Mouse (Mus musculus) forebrain, embryonic 11.5 days (tissue): ENCODE results near the gene Mapre3. TPM values are rescaled to one million over a fixed set of nuclear protein-coding genes. Genes with fewer than 3 reads are reported as not detected.

ENCODE experiments used
- ATAC-seq: fragments of 200-750 bp; cut with Nextera tagmentation; replicated peaks from 2 replicates; pipeline ENCODE4 v1.8.0; 2017; ENCODE audit warnings: moderate TSS enrichment; ENCODE audit not compliant: low FRiP score
- DNase-seq: peaks from one replicate; pipeline ENCODE4 v3.0.0-alpha.2; 2017; ENCODE audit warnings: low spot score
- H3K27ac ChIP-seq: fragments of 300-500 bp; sonication (generic); 2 replicates; pipeline ENCODE4 v1.5.1; 2014; ENCODE audit warnings: low read depth, low read length
- H3K27me3 ChIP-seq: fragments of 300-500 bp; sonication (generic); 2 replicates; pipeline ENCODE4 v1.6.1; 2014; ENCODE audit warnings: mild to moderate bottlenecking, low read length, mixed read lengths; ENCODE audit not compliant: control insufficient read depth, insufficient read depth
- H3K36me3 ChIP-seq: fragments of 300-500 bp; sonication (generic); 2 replicates; pipeline ENCODE4 v1.6.1; 2014; ENCODE audit warnings: mild to moderate bottlenecking, low read length, moderate library complexity, mixed read lengths; ENCODE audit not compliant: control insufficient read depth, insufficient read depth
- H3K4me1 ChIP-seq: fragments of 300-500 bp; sonication (generic); replicated peaks from 2 replicates; pipeline ENCODE4 v1.6.1; 2014; ENCODE audit warnings: low read length, mixed read lengths; ENCODE audit not compliant: control insufficient read depth, insufficient read depth
- H3K4me2 ChIP-seq: fragments of 300-500 bp; sonication (generic); 2 replicates; pipeline ENCODE4 v1.6.1; 2014; ENCODE audit warnings: low read depth, mild to moderate bottlenecking, low read length, moderate library complexity, mixed read lengths; ENCODE audit not compliant: severe bottlenecking
- H3K4me3 ChIP-seq: fragments of 300-500 bp; sonication (generic); 2 replicates; pipeline ENCODE4 v1.5.1; 2014; ENCODE audit warnings: low read depth, low read length
- H3K9ac ChIP-seq: fragments of 300-500 bp; sonication (generic); 2 replicates; pipeline ENCODE4 v1.6.1; 2014; ENCODE audit warnings: low read length
- H3K9me3 ChIP-seq: fragments of 300-500 bp; sonication (generic); 2 replicates; pipeline ENCODE4 v1.6.1; 2016; ENCODE audit warnings: low read length, mixed read lengths; ENCODE audit not compliant: control insufficient read depth
- WGBS: fragments of 180-500 bp; shearing (Covaris S2); extraction: QIAGEN DNeasy Blood & Tissue Kit; methylation state at CpG from one replicate; pipeline ENCODE4 v1.1.7; 2014; 5-methylcytosine and 5-hydroxymethylcytosine counted together
- polyA plus RNA-seq: library from polyadenylated mRNA; unstranded; fragments of >200 nt; fragmentation: Nextera tagmentation; extraction: Ambion mirVana; gene quantifications from 2 replicates; pipeline ENCODE4 v1.2.1, GENCODE M21; 2014

Mapre3 gene
- polyA plus RNA-seq, 1 experiment from 2014 or later = 39.7 TPM

- WGBS = 86% methylated on average over 2 of the region's 2 CpGs
- Histone ChIP-seq H3K4me1 (no peaks in the 10 kb centered on the region), H3K9ac (no peak overlapping the region), H3K9me3 (no peaks in the 10 kb centered on the region; the same call in 1 of the 2 replicates), H3K36me3 (no peaks in the 10 kb centered on the region; the same call in 1 of the 2 replicates), H3K4me3 (no peak overlapping the region), H3K27me3 (no peaks in the 10 kb centered on the region), H3K4me2 (no peak overlapping the region), H3K27ac (no peak overlapping the region)
- ATAC-seq (no peak), DNase-seq (no peak)
Observed at GRCm38 (mm10) chr5:30839731-30840130, 25.3 kb downstream of the Mapre3 start.

GRCm38 (mm10) chr5:30841896-30842295 lies 27.5 kb downstream of the Mapre3 start:
- Histone ChIP-seq H3K4me2 (no peak overlapping the region), H3K4me1 (no peaks in the 10 kb centered on the region), H3K27me3 (no peaks in the 10 kb centered on the region), H3K9me3 (no peaks in the 10 kb centered on the region; the same call in 1 of the 2 replicates), H3K27ac (no peak overlapping the region), H3K36me3 (no peaks in the 10 kb centered on the region; the same call in 1 of the 2 replicates), H3K4me3 (no peak overlapping the region), H3K9ac (no peak overlapping the region)
- no peak for DNase-seq
- no peak for ATAC-seq
- WGBS = 48% methylated on average over 3 of the region's 3 CpGs

DNA sequence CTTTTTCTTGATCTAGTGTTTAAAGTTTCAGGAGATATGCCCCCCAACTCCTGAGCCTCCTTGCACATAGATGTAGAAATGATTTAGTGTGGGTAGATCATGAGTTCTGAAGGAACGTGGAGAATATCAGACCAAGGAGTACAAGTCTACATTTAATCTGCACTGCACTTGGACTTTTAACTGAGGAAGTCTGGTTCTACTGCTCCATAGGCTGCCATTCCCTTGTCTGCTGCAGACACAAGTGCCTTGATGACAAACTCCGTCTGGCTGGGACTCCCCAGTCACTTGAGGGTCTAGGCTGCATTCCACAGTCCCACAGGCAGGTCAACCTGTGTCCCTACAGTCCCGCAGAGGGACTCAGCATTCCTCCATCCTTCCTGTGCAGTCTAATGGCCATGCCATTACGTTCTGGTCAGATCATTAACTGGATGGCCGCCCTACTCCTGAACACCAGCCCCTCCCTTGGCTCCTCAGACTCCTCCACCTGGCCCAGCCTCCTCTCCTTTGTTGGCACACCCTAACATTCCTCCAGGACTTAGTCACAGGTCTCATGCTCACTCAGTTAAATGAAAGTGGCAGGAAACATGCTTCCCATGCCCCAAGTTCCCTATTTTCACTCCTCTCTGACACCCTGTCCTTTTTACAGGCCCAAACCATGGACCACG lies 35.6 kb downstream of the Mapre3 start:
- DNase-seq (no peak), ATAC-seq (no peak)
- H3K9me3 ChIP-seq = no peaks in the 10 kb centered on the region
- H3K27me3 ChIP-seq = no peaks in the 10 kb centered on the region
- H3K4me2 ChIP-seq = no peak overlapping the region
- no peaks in the 10 kb centered on the region for H3K36me3 ChIP-seq
- H3K4me3 ChIP-seq = no peak overlapping the region
- no peaks in the 10 kb centered on the region for H3K4me1 ChIP-seq
- WGBS = 68% methylated on average over 6 of the region's 6 CpGs
- no peak overlapping the region for H3K9ac ChIP-seq
- H3K27ac ChIP-seq = no peak overlapping the region

DNA sequence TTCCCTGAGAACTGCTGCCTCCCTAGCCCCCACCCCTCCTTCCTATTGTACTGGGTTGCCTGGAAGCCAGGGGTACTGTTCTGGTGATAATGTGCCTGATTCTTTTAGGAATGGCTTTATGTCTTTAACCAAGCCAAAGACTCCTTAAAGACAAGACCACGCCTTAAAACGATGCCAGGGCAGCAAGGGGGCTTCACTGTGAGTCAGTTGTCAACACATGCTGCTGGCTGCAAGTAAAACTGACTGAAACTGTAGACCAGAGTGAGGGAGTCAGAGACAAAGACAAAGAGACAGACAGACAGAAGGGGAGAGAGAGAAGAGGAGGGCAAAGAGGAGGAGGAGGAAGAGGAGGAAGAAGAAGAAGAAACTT lies 36.1 kb downstream of the Mapre3 start:
- H3K27ac ChIP-seq = no peak overlapping the region

DNA sequence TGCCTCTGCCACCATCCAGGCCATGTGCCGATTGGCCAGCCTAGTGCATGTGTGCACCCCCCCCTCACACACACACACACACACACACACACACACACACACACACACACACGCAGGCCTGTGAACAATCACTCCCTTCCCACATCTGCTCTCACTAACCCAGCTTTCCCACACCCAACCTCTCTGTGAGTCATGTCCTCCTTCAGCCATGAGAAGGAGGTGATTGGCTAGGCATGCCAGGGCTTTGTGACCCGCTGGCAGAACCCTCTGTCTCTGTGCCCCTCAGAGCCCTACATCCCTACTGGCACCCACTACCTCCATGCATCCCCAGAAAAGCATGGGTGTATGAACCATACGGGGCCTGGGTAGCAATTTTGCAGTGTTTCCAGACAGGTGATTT lies 39.1 kb downstream of the Mapre3 start:
- DNase-seq = no peak

More for the DNA sequence above, 36.1 kb downstream of the Mapre3 start:
- H3K27me3 ChIP-seq = no peaks in the 10 kb centered on the region
- H3K36me3 ChIP-seq = no peaks in the 10 kb centered on the region
- WGBS = 67% methylated on average over 2 of the region's 2 CpGs
- H3K4me3 ChIP-seq = no peak overlapping the region
- H3K4me2 ChIP-seq = no peak overlapping the region
- H3K9me3 ChIP-seq = no peaks in the 10 kb centered on the region
- ATAC-seq = no peak
- H3K4me1 ChIP-seq = no peaks in the 10 kb centered on the region
- no peak for DNase-seq
- no peak overlapping the region for H3K9ac ChIP-seq

DNA sequence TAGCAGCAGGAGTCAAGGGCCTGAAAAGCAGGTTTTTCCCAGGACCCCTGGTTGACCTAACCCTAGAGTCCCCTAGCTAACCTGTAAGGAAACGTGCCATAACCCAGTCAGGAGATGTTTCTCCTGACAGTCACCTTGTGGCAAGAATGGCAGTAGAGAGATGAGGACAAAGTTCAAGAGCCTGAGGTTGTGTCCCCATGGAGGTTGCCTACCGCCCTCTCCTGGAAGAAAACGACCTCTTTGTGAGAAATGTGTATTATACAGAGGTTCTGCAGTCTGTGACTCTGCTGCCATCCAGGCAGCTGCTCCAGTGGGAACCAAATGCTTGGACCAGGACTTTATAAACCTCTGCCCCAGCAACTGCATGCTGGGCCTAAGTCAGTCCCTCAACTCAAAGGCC lies 41.2 kb downstream of the Mapre3 start:
- Histone ChIP-seq H3K4me3 (no peak overlapping the region), H3K27me3 (no peaks in the 10 kb centered on the region), H3K4me2 (no peak overlapping the region), H3K36me3 (no peaks in the 10 kb centered on the region), H3K27ac (no peak overlapping the region), H3K9me3 (no peaks in the 10 kb centered on the region), H3K4me1 (no peaks in the 10 kb centered on the region), H3K9ac (no peak overlapping the region)
- no peak for ATAC-seq
- WGBS = 58% methylated on average over 3 of the region's 3 CpGs
- DNase-seq = no peak

More for the DNA sequence above, 39.1 kb downstream of the Mapre3 start:
- Histone ChIP-seq H3K4me3 (no peak overlapping the region), H3K9me3 (no peaks in the 10 kb centered on the region), H3K9ac (no peak overlapping the region), H3K4me1 (no peaks in the 10 kb centered on the region), H3K4me2 (no peak overlapping the region), H3K36me3 (no peaks in the 10 kb centered on the region), H3K27ac (no peak overlapping the region), H3K27me3 (no peaks in the 10 kb centered on the region)
- 74% methylated on average over 4 of the region's 4 CpGs for WGBS
- no peak for ATAC-seq

GRCm38 (mm10) chr5:30856124-30856523 lies 41.7 kb downstream of the Mapre3 start:
- H3K9me3 ChIP-seq = no peaks in the 10 kb centered on the region
- H3K4me2 ChIP-seq = no peak overlapping the region
- no peaks in the 10 kb centered on the region for H3K36me3 ChIP-seq
- 79% methylated on average over 2 of the region's 2 CpGs for WGBS
- H3K9ac ChIP-seq = no peak overlapping the region
- no peaks in the 10 kb centered on the region for H3K27me3 ChIP-seq
- H3K4me1 ChIP-seq = no peaks in the 10 kb centered on the region
- ATAC-seq = no peak
- no peak for DNase-seq
- no peak overlapping the region for H3K27ac ChIP-seq
- H3K4me3 ChIP-seq = no peak overlapping the region

- Histone ChIP-seq H3K9me3 (no peaks in the 10 kb centered on the region), H3K9ac (no peak overlapping the region), H3K4me3 (no peak overlapping the region), H3K27ac (no peak overlapping the region), H3K4me2 (no peak overlapping the region), H3K27me3 (no peaks in the 10 kb centered on the region), H3K4me1 (no peaks in the 10 kb centered on the region), H3K36me3 (no peaks in the 10 kb centered on the region)
- DNase-seq (no peak), ATAC-seq (no peak)
- WGBS = 47% methylated on average over 4 of the region's 4 CpGs
Observed at GRCm38 (mm10) chr5:30863852-30864251, 49.4 kb downstream of the Mapre3 start.

DNA sequence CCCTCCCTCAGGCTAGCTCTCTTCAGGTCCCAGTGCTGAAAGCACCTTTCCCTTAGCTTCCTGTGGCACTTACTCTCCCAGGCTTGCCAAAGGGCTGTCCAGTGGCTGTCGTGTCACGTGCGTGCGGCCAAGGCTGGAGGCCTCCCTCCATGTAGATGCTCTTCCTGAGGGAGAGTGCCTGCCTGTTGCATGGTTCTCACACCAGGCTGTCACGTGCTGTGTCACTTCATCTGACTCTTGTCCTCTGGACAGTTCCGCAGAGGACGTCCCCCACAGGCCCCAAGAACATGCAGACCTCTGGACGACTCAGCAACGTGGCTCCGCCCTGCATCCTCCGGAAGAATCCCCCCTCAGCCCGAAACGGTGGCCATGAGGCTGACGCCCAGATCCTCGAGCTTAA lies 49.9 kb downstream of the Mapre3 start:
- H3K4me3 ChIP-seq = no peak overlapping the region
- H3K27ac ChIP-seq = no peak overlapping the region
- WGBS = 42% methylated on average over 15 of the region's 15 CpGs
- no peaks in the 10 kb centered on the region for H3K9me3 ChIP-seq
- peaks cover 2% of the 10 kb centered on the region; the same call in 1 of the 2 replicates for H3K4me1 ChIP-seq
- H3K4me2 ChIP-seq = no peak overlapping the region
- ATAC-seq (no peak), DNase-seq (no peak)
- no peak overlapping the region for H3K9ac ChIP-seq
- no peaks in the 10 kb centered on the region for H3K36me3 ChIP-seq
- no peaks in the 10 kb centered on the region for H3K27me3 ChIP-seq
